Mouse (Mus musculus) ovary, adult 18-20 months (tissue): ENCODE measurements around the gene AA467197.
A peak's percentile ranks its signal among the peaks of the same experiment; 100 is the strongest.

Experiments
- DNase-seq: peaks from one replicate; pipeline ENCODE4 v3.0.0; 2022; ENCODE audit warnings: low spot score, mixed read lengths

Gene AA467197

DNA sequence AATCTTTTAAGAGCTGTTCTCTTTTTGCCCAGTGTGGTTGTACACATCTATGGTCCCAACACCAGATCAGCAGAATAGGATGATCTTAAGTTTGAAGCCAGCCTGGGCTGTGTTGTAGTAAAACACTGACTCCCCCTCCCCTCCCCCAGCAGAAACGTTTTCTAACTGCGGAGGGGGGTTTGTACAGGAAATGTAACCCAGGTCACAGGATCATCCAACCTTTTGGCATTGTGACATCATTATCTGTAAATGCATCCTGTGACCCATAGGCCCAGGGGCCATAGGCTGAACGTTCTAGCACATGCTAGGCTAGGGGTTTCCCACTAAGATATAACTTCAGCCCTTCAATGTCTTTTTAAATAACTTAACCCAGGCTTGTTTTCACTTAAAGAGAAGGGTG, at the start of gene AA467197:
Gene AA467197, plus strand, starts transcription at position 301 of the 400 bp plus-strand sequence.
- no peak for DNase-seq

GRCm38 (mm10) chr2:122587861-122588519, 48.8 kb upstream of the AA467197 start:
- DNase-seq, result no peak

- no peak for DNase-seq
Measured at GRCm38 (mm10) chr2:122590351-122590750, 46.4 kb upstream of the AA467197 start.

GRCm38 (mm10) chr2:122591213-122591612, 45.6 kb upstream of the AA467197 start:
- DNase-seq, result no peak

- DNase-seq, result no peak
Measured at GRCm38 (mm10) chr2:122595461-122595860, 41.3 kb upstream of the AA467197 start.

- no peak for DNase-seq
Measured at GRCm38 (mm10) chr2:122599736-122600135, 37.0 kb upstream of the AA467197 start.

DNA sequence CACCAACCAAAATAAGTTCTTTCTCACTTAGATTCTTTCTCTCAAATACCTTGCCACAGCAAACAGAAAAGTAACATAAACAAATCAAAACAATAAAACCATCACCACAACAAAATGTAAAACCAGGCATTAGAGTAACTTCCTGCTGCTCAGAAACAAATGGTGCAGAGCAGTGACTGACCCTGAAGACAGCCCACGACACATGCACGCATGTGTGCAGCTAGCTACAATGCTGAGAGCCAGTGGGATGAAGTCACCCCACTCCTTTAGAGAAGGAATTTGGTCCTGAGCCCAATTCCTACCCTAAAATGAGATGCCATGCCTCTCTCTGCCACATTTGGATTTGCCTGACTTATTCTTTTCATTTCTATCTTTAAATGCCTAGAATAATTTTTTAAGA, 35.4 kb upstream of the AA467197 start:
- no peak for DNase-seq

DNA sequence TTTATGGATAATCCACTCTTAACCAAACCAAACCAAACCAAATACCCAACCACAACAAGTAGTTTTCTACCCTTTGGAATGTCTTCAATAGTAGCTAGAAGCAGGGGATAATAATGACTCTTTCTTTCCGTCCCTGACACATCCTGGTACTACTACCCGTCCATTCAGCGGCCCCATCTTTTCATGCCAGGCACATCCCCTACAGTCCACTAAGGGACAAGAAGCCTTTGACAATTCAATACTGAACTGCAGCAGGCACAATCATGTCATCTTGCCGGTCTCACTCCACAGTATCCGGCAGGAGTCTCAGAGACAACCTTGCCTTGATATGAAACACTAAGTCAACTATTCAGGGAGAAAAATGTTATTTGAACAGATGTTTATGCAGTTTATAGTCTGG, 31.0 kb upstream of the AA467197 start:
- no peak for DNase-seq

GRCm38 (mm10) chr2:122608820-122609219, 28.0 kb upstream of the AA467197 start:
- no peak for DNase-seq

DNA sequence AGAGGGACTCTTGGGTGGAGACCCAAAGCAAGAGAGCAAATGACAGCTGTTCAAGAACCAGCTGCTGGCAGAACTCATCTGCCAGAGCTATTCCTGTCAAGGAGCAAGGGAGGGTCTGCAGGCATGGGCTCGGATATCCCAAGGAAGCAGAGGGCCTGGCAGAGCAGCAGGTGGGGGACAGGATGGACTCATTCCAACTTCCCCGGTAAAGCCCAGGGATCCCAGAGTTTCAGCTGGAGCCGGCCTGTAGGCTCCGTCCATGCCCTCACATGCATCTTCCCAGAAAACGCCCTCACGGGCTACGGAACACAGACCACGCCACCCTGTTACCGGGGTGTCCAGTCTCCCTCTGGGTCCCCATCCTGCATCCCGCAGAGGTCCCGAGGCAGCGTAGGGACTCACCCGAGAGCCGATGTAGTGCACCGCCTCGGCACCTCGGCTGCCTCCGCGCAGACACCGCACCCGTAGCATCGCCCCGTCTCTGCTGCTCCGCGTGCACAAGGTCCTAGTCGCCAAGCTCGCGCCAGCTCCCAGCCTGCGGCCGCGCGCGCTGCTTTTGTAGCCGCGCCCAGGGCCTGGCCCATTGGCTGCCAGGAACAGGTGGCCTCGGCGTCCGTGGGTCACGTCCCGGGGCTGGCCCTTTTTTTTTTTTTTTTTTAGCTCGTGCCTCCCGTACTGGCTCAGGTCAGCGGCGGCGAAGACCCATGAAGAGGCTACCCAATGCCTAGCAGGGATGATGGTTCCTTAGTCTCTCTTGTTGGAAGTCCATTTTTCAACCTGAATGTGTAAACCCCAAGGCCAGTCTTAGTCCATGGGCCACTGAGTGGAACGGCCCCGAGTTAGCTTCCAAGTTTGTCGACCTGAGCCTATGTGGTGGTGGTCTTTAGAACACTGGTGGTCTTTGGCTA, 25.8 kb upstream of the AA467197 start, which contains the start of gene Gatm:
Gene Gatm, minus strand, starts transcription at position 558 of the 908 bp plus-strand sequence.
- peak; percentile 50 for DNase-seq

GRCm38 (mm10) chr2:122611654-122611973, 25.2 kb upstream of the AA467197 start:
- no peak for DNase-seq

DNA sequence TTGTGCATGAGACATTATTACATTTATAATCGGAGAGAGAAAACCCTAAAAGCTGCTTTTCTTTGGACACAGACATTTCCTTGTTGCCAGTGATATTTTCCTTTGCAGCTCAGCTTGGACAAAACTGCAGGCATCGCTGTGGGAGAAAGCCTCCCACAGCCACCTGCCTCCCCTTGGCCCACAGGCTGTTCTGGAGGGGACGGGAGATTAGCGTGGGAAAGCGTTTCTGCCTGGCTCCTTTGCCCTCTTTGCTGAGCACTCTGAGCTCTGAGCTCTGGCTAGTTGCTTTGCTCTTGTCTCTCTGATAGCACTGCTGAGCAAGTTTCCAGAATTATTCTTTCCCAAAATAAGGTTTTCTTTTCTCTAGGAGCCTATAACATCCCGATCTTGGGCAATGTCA, 20.5 kb upstream of the AA467197 start:
- no peak for DNase-seq

DNA sequence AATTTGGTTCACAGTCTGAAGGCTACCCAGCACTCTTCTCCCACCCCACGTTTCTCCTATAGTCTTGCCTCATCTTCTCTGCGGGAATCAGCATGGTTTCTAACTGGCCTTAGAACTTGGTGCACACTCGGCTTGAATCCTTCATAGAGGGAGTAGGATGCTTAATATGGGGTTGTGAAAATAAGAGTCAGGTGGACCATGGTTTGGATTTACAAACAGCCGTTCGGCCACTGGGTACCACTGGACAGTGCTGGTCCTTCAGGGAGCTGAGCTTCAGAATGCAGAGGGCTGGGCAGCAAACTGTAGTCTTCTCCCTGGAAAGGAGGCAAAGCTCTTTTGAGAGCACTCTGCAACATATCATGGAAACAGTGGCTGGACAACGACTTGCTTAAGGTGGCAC, 19.0 kb upstream of the AA467197 start:
- DNase-seq, result no peak

- no peak for DNase-seq
Measured at GRCm38 (mm10) chr2:122618719-122619118, 18.1 kb upstream of the AA467197 start.

DNA sequence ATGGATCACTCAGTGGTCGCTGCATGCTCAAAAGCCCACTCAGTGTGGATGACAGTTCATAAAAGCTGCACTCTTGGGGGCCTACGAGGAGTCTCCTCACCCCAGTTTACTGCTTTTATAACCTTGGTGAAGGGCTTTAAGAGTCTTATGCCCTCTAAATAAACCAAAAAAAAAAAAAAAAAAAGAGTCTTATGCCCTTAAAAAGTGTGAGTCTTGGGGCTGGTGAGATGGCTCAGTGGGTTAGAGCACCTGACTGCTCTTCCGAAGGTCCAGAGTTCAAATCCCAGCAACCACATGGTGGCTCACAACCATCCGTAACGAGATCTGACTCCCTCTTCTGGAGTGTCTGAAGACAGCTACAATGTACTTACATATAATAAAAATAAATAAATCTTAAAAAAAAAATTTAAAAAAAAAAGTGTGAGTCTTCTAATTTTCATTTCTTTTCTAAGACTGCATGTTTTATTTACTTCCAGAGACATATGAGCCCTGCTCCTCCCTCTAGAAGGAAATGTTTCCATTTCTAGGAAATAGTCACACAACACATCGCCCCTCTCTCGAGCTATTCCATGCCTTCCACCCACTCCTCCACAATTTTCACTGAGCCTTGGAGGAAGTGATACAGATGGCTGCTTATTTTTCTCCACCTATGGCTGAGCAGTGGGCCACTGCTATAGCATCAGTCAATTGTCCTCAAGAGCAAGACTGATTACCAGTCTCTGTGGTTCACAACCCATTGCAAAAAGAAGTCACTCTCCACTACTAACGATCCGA, 15.3 kb upstream of the AA467197 start:
- no peak for DNase-seq

GRCm38 (mm10) chr2:122625930-122626329, 10.9 kb upstream of the AA467197 start:
- peak; percentile 4 for DNase-seq

- peak; percentile 55 for DNase-seq
Measured at GRCm38 (mm10) chr2:122628976-122629375, 7.8 kb upstream of the AA467197 start.

GRCm38 (mm10) chr2:122629871-122630270, 6.9 kb upstream of the AA467197 start:
- no peak for DNase-seq

DNA sequence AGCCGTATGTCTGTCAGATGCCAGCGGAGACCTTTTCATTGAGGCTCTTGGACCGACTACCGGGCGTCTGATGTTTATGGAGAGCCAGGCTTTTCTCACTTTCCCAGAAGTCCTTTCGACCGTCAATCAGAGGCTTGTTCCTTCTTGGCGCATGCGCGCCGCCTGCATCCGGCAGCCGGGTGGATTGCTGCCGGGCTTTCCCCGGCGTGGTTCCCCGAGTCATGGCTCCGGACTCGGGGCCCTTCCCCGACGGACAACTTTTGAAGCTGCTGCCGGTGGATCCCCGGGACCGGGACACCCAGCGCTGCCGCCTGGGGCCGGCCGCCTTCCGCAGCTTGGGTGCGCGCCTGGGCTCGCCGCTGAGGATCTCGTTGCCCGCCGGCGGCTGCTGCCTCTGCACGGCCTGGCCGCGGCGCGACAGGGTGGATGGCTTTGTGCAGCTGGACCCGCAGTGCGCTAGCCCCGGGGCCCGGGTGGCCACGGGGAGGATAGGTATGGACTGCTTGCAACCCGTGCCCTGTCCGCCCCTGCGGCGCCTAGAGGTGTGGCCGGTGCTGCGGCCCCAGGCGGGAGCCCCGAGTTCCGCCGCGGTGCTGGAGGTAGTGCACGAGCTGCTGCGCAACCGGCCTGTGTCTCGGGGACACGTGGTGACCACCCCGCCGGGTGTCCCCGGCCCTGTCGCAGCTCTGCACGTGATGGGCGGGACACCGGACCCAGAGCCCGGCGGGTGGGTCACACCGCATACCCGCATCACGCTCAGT, 6.1 kb upstream of the AA467197 start:
- DNase-seq, result peak; percentile 82

GRCm38 (mm10) chr2:122631226-122631801, 5.5 kb upstream of the AA467197 start:
- no peak for DNase-seq

DNA sequence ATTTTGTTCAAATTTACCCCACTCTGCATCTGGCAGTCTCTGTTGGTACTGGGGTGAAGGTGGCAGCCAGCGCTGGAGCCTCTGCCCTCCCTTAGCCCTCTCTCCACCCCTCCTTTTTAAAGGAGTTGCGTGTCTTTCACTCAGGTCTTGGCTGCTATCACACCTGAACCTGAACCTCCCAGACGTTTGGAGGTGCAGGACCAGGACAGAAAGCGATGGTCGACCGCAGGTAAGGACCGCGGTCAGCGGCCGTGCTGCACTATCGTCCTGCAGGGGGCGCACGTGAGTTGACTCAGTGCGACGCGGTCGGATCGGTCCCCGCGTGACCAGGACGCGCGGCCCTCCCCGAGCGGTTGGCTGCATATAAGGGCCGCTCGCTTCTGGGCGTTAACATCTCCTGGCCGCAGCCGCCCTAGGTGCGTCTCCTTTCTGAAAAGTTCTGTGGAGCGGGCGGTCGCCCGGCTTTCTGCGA, 776 bp downstream of the AA467197 start:
- DNase-seq, result peak; percentile 26
